Mouse (Mus musculus): ENCODE data around the gene Mcrip2. TPM values are rescaled to one million over a fixed set of nuclear protein-coding genes. Genes with fewer than 3 reads are reported as not detected.

Gene Mcrip2
- polyA plus RNA-seq, 2 experiments = 12.3 to 20.2 TPM

DNA sequence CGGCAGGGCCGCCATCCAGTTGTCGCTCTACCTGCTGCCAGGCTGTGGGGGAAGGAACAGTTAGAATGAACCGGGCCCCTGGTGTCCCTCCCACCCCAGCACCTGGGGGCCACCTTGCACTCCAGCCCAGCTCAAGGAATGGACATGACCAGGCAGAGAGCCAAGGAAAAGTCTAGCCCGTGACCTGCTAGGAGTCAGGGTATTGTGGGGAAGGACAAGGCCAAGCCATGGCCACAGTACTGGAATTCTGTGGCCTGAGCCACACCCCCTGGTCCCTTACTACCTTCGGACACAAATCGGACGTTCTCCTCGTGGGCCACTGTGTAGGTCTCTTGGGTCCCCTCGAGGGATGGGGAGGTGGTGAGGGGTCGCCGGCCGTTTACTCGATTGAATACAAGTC lies 4.3 kb downstream of the Mcrip2 start:
- ATAC-seq (ENCODE audit: low FRiP score, low read depth) (no peak), DNase-seq (ENCODE audit: low spot score) (no peak)
- no peak overlapping the region for H3K4me3 ChIP-seq (replicated peaks; ENCODE audit: low read length)
- H3K4me2 ChIP-seq (replicated peaks; ENCODE audit: low read depth, low read length, severe bottlenecking) = no peak overlapping the region
- H3K27me3 ChIP-seq (ENCODE audit: control insufficient read depth, insufficient read depth, low read length) = no peaks in the 10 kb centered on the region
- no peak for TF ChIP-seq POLR2A (IDR thresholded peaks at IDR 0.05; ENCODE audit: borderline replicate concordance, extremely low read depth, insufficient read depth, insufficient read length)
- H3K4me1 ChIP-seq (ENCODE audit: control insufficient read depth, insufficient read depth, low read length) = peaks cover 25% of the 10 kb centered on the region
- H3K9ac ChIP-seq (ENCODE audit: low read depth, low read length, severe bottlenecking) = no peak overlapping the region
- 90% methylated on average over 14 of the region's 14 CpGs for WGBS
- H3K27ac ChIP-seq (replicated peaks; ENCODE audit: low read depth, low read length) = no peak overlapping the region
- H3K9me3 ChIP-seq (ENCODE audit: control insufficient read depth, low read length) = no peaks in the 10 kb centered on the region
- no peaks in the 10 kb centered on the region for H3K36me3 ChIP-seq (ENCODE audit: control insufficient read depth, insufficient read depth, low read length)

GRCm38 (mm10) chr17:25863681-25864080 lies 4.9 kb downstream of the Mcrip2 start:
- TF ChIP-seq POLR2A (IDR thresholded peaks at IDR 0.05; ENCODE audit: borderline replicate concordance, extremely low read depth, insufficient read depth, insufficient read length) = no peak
- H3K27ac ChIP-seq (replicated peaks; ENCODE audit: low read depth, low read length) = no peak overlapping the region
- ATAC-seq (ENCODE audit: low FRiP score, low read depth) (no peak), DNase-seq (ENCODE audit: low spot score) (no peak)
- H3K4me3 ChIP-seq (replicated peaks; ENCODE audit: low read length) = no peak overlapping the region
- H3K27me3 ChIP-seq (ENCODE audit: control insufficient read depth, insufficient read depth, low read length) = no peaks in the 10 kb centered on the region
- no peaks in the 10 kb centered on the region for H3K9me3 ChIP-seq (ENCODE audit: control insufficient read depth, low read length)
- no peak overlapping the region for H3K4me2 ChIP-seq (replicated peaks; ENCODE audit: low read depth, low read length, severe bottlenecking)
- H3K9ac ChIP-seq (ENCODE audit: low read depth, low read length, severe bottlenecking) = no peak overlapping the region
- no peaks in the 10 kb centered on the region for H3K36me3 ChIP-seq (ENCODE audit: control insufficient read depth, insufficient read depth, low read length)
- peaks cover 20% of the 10 kb centered on the region for H3K4me1 ChIP-seq (ENCODE audit: control insufficient read depth, insufficient read depth, low read length)
- 85% methylated on average over 6 of the region's 6 CpGs for WGBS

DNA sequence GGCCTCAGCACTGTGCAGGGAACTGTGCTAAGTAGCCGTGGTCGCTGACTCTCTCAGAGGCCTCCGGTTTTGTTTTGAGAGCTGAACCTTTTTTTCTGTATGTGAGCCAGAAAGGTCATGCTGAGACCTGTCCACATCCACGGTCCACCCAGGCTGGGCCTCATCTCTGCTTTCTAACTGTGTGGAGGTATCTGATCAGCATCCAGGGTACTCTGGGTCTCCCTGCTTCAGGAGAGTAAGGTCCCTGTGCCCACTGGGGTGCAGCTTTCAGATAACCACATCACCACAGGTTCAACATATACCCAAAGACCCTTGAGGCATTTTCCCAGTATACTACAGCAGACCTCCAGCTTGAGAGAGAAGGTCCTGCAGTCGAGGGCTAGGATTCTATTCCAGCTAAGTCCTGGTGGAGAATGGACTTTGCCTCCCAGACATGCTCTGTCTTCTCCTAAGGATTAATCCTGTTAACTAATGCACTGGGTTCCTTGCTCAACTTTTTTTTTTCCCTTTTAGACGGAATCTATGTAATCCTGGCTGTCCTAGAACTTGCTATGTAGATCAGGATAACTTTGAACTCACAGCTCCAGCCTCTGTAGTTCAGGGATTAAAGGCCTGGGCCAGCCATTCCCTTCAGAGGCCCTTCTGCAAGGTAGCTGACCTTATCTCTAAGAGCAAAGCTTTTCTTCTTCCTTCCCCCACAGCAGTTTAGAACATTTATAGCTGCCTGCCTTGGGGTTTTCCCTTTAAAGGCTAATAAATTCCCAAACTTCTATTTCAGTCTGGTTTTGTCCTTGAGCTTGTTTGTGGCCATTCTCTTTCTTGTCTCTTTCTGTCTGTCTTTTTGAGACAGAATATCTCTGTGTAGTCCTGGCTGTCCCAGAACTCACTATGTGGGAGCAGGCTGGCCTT lies 6.6 kb downstream of the Mcrip2 start:
- ATAC-seq (ENCODE audit: low FRiP score, low read depth) (no peak; the same call in none of the 2 replicates), DNase-seq (ENCODE audit: low spot score) (no peak)
- no peak for TF ChIP-seq POLR2A (IDR thresholded peaks at IDR 0.05; ENCODE audit: borderline replicate concordance, extremely low read depth, insufficient read depth, insufficient read length)
- H3K4me2 ChIP-seq (replicated peaks; ENCODE audit: low read depth, low read length, severe bottlenecking) = peak overlapping the region; percentile 88
- H3K4me1 ChIP-seq (ENCODE audit: control insufficient read depth, insufficient read depth, low read length) = peaks cover 13% of the 10 kb centered on the region
- peak overlapping the region; percentile 77 for H3K9ac ChIP-seq (ENCODE audit: low read depth, low read length, severe bottlenecking)
- peak overlapping the region; percentile 86 for H3K27ac ChIP-seq (replicated peaks; ENCODE audit: low read depth, low read length)
- H3K36me3 ChIP-seq (ENCODE audit: control insufficient read depth, insufficient read depth, low read length) = no peaks in the 10 kb centered on the region
- no peaks in the 10 kb centered on the region for H3K9me3 ChIP-seq (ENCODE audit: control insufficient read depth, low read length)
- 5% methylated on average over 6 of the region's 6 CpGs for WGBS
- no peaks in the 10 kb centered on the region for H3K27me3 ChIP-seq (ENCODE audit: control insufficient read depth, insufficient read depth, low read length)
- peak overlapping the region; percentile 63 for H3K4me3 ChIP-seq (replicated peaks; ENCODE audit: low read length)

DNA sequence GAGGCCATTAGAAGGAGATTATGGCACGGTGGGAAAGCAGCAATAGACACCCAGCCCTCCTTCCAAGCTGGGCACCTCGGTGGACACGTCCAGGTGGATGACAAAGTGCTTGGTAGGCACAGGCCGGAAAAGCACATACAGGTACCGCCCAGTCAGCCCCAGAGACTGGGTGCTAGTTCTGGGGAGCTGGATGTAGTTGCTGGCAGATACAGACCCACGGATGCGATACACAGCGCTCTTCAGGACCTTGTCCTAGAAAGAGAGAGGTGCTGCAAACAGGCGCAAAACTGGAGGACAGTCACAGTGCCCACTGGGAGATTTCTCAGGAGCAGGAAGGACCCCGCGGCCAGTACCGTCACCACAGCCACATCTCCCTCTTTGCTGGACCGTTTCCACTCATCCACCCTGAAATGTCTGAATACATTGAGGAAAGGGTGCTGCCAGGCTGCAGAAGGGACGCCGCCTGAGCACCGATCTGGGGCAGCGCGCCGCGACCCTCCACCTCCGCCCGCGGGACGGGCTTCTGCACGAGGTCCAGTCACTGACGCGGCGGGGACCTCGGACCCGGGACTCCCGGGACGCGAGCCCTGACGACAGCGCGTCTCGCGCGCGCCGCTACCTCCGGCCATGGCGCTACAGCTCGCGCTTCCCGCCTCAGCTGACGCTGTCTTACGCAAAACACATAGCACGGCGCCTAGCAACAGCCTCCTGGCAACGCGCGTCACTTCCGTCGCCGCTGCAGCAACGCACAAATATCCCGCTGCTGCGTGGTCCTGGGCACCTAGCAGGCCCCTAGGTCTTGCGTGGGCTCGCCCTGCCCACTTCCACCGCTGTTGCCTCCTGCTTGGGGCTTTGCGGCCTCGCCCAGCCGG lies 7.5 kb downstream of the Mcrip2 start, which contains the start of gene Wdr90:
Gene Wdr90, minus strand, starts transcription at position 670 of the 872 bp plus-strand sequence.
- peak; percentile 95 for ATAC-seq (ENCODE audit: low FRiP score, low read depth)
- TF ChIP-seq POLR2A (IDR thresholded peaks at IDR 0.05; ENCODE audit: borderline replicate concordance, extremely low read depth, insufficient read depth, insufficient read length) = 0 out of 2 replicates have a peak, but pooled peaks have one; percentile 51
- Histone ChIP-seq H3K9me3 (ENCODE audit: control insufficient read depth, low read length) (no peaks in the 10 kb centered on the region), H3K36me3 (ENCODE audit: control insufficient read depth, insufficient read depth, low read length) (0 out of 2 replicates have a peak, but pooled peaks cover 1% of the 10 kb centered on the region), H3K9ac (ENCODE audit: low read depth, low read length, severe bottlenecking) (peak within 1 kb of the TSS; percentile 77), H3K4me1 (ENCODE audit: control insufficient read depth, insufficient read depth, low read length) (peaks cover 13% of the 10 kb centered on the region), H3K4me2 (replicated peaks; ENCODE audit: low read depth, low read length, severe bottlenecking) (peak within 1 kb of the TSS; percentile 88), H3K4me3 (replicated peaks; ENCODE audit: low read length) (peak within 1 kb of the TSS; percentile 63), H3K27me3 (ENCODE audit: control insufficient read depth, insufficient read depth, low read length) (no peaks in the 10 kb centered on the region), H3K27ac (replicated peaks; ENCODE audit: low read depth, low read length) (peak within 1 kb of the TSS; percentile 86)
- peak; percentile 94 for DNase-seq (ENCODE audit: low spot score)
- WGBS = 4% methylated on average over 43 of the region's 65 CpGs

- Histone ChIP-seq H3K27me3 (ENCODE audit: control insufficient read depth, insufficient read depth, low read length) (no peaks in the 10 kb centered on the region), H3K4me3 (replicated peaks; ENCODE audit: low read length) (peak overlapping the region; percentile 63; the same call in 1 of the 2 replicates), H3K36me3 (ENCODE audit: control insufficient read depth, insufficient read depth, low read length) (peaks cover 8% of the 10 kb centered on the region; the same call in 1 of the 2 replicates), H3K27ac (replicated peaks; ENCODE audit: low read depth, low read length) (no peak overlapping the region), H3K4me1 (ENCODE audit: control insufficient read depth, insufficient read depth, low read length) (peaks cover 13% of the 10 kb centered on the region), H3K9ac (ENCODE audit: low read depth, low read length, severe bottlenecking) (0 out of 2 replicates have a peak overlapping the region, but pooled peaks have one; percentile 2), H3K9me3 (ENCODE audit: control insufficient read depth, low read length) (no peaks in the 10 kb centered on the region), H3K4me2 (replicated peaks; ENCODE audit: low read depth, low read length, severe bottlenecking) (peak overlapping the region; percentile 88)
- WGBS = 91% methylated on average over 6 of the region's 6 CpGs
- DNase-seq (ENCODE audit: low spot score) = no peak
- no peak for ATAC-seq (ENCODE audit: low FRiP score, low read depth)
- TF ChIP-seq POLR2A (IDR thresholded peaks at IDR 0.05; ENCODE audit: borderline replicate concordance, extremely low read depth, insufficient read depth, insufficient read length) = no peak
These were observed 8.3 kb downstream of the Mcrip2 start for GRCm38 (mm10) chr17:25860229-25860628.
